Mouse (Mus musculus): ENCODE data around the gene Kansl1. TPM values are rescaled to one million over a fixed set of nuclear protein-coding genes. Genes with fewer than 3 reads are reported as not detected.

Kansl1 gene
- polyA plus RNA-seq, 1 experiment = not detected

DNA sequence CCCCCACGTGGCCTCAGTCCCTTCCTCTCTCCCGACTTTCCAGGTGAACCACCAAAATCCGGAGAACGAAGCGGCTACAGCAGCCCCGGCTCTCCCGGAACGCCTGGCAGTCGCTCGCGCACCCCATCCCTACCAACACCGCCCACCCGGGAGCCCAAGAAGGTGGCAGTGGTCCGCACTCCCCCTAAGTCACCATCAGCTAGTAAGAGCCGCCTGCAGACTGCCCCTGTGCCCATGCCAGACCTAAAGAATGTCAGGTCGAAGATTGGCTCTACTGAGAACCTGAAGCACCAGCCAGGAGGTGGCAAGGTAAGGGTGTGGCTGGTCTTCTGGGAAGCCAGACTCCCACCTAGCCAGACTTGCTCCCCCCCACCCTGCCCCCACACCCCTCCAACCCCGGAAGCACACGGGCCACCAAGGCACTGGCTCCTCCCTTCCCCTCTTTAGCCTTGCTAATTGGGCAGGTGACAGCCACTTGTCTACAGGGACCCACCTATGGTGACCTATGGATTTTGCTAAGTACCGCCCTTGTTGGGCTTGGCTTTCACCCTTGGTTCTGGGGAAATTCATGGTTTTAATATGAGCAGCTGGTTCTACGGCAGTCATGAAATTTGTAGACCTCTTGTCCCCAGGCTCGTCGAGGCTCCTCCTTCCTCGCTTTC is 158.3 kb downstream of the Kansl1 start:
- 39% methylated on average over 23 of the region's 23 CpGs for WGBS
- Histone ChIP-seq H3K4me3 (ENCODE audit: insufficient read depth, low read depth, low read length) (no peak overlapping the region), H3K4me1 (ENCODE audit: control insufficient read depth, insufficient read depth, low read length) (no peaks in the 10 kb centered on the region), H3K27ac (ENCODE audit: insufficient read depth, low read depth, low read length) (no peak overlapping the region)
- no peak for TF ChIP-seq POLR2A (IDR thresholded peaks at IDR 0.05; ENCODE audit: insufficient read depth, low read depth, low read length)
- no peak for TF ChIP-seq CTCF (IDR thresholded peaks at IDR 0.05; ENCODE audit: insufficient read depth, low read depth, low read length)

DNA sequence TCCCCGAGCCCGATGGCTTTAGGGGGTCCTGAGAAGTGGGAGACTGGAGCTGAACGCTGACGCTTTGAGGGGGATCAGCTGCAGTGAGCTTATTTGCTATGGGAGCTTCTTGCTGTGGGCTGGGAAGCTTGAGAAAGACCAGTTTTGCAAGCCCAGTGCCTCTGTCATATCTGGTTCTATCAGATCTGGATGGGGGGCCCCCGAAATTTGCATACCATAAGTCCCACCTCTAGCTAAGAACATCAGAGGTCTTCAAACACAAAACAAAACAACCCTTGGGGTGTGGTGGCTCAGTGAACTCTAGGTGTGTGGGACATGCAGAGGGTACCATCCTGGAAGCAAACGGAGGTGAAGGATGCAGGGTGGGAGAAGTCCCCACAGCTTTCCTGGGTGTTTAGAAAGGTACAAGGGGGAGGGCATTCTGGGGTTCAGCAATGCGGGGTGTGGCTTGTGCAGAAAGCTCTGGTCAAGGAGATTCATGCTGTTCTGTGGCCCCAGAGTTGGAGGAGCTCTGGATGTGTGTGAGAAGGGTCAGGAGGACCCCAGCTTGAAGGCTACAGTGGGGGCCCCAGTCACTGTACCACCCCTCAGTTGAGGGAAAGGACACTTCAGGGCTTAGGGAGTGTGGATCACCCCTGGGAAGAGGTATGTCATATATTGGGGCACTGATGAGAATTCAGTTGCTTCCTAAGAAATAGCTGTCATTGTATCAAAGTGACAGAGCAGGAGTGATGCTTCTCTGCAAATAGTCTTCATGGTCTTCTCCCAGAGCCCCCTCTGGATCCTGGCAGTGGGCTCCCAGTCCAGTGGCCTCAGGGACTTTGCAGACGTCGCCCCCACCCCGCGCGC is 159.1 kb downstream of the Kansl1 start:
- H3K4me1 ChIP-seq (ENCODE audit: control insufficient read depth, insufficient read depth, low read length) = no peaks in the 10 kb centered on the region
- H3K27ac ChIP-seq (ENCODE audit: insufficient read depth, low read depth, low read length) = no peak overlapping the region
- no peak for TF ChIP-seq POLR2A (IDR thresholded peaks at IDR 0.05; ENCODE audit: insufficient read depth, low read depth, low read length)
- no peak for TF ChIP-seq CTCF (IDR thresholded peaks at IDR 0.05; ENCODE audit: insufficient read depth, low read depth, low read length)
- WGBS = 57% methylated on average over 12 of the region's 12 CpGs
- no peak overlapping the region for H3K4me3 ChIP-seq (ENCODE audit: insufficient read depth, low read depth, low read length)

DNA sequence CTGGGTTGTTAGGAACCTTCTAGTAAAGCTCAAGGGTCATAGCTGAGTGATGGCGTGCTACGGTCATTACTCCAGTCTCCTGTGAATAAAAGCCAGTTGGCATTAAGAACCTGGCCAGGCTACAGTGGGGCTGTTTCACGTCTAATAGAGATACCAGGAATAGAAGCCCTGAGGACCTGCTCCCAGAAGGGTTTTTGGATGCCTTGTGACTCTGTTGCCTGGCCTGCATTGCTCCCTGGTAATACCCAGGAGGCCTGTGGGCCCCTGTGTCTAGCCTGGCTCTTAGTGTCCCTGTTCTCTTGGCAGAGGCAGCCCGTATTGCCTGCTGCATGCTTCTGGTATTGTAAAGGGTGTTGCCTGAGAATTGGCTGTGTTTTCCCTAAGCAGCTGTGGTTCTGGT is 161.5 kb downstream of the Kansl1 start:
- peaks cover 4% of the 10 kb centered on the region for H3K4me1 ChIP-seq (ENCODE audit: control insufficient read depth, insufficient read depth, low read length)
- WGBS = 51% methylated on average over 4 of the region's 4 CpGs

DNA sequence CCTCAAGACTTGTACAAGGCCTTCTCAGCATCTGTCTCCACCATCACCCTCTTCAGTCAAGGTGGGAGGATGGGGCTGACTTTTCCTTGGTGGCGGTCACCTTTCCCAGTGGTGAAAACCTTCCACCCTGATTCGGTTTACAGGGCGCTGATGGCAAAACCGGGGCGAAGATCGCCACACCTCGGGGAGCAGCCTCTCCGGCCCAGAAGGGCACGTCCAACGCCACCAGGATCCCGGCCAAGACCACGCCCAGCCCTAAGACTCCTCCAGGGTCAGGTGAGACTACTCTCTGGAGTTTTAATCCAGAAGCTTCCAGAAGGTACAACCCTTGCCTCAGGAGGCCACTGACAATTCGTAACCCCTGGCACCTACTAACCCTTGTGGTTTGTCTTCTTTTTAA is 162.2 kb downstream of the Kansl1 start:
- TF ChIP-seq POLR2A (IDR thresholded peaks at IDR 0.05; ENCODE audit: insufficient read depth, low read depth, low read length) (no peak), CTCF (IDR thresholded peaks at IDR 0.05; ENCODE audit: insufficient read depth, low read depth, low read length) (no peak)
- WGBS = 93% methylated on average over 13 of the region's 13 CpGs

More for the DNA sequence above, 161.5 kb downstream of the Kansl1 start:
- Histone ChIP-seq H3K27ac (ENCODE audit: insufficient read depth, low read depth, low read length) (no peak overlapping the region), H3K4me3 (ENCODE audit: insufficient read depth, low read depth, low read length) (no peak overlapping the region)
- TF ChIP-seq POLR2A (IDR thresholded peaks at IDR 0.05; ENCODE audit: insufficient read depth, low read depth, low read length) = no peak
- no peak for TF ChIP-seq CTCF (IDR thresholded peaks at IDR 0.05; ENCODE audit: insufficient read depth, low read depth, low read length)

DNA sequence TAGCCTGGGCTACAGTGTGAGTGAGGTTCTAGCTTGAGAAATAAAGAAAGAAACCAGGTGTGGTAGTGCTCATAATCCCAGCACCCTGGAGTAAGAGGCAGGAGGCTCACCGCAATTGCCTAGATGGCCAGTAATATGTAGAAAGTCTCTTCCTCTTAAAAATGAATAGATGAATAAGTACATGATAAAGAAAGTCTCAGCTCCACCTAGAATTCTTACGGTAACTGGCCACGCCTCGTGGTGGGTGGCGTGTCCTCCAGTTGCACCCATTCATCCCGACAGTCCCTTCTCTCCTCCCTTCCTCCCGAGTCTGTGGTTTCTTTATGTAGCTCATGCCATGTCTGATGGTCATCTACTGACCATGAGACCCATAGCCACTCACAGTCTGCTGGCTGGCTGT is 162.9 kb downstream of the Kansl1 start:
- Histone ChIP-seq H3K27ac (ENCODE audit: insufficient read depth, low read depth, low read length) (no peak overlapping the region), H3K4me1 (ENCODE audit: control insufficient read depth, insufficient read depth, low read length) (peaks cover 14% of the 10 kb centered on the region), H3K4me3 (ENCODE audit: insufficient read depth, low read depth, low read length) (no peak overlapping the region)
- WGBS = 86% methylated on average over 7 of the region's 7 CpGs
- TF ChIP-seq POLR2A (IDR thresholded peaks at IDR 0.05; ENCODE audit: insufficient read depth, low read depth, low read length) (no peak), CTCF (IDR thresholded peaks at IDR 0.05; ENCODE audit: insufficient read depth, low read depth, low read length) (no peak)

More for the DNA sequence above, 162.2 kb downstream of the Kansl1 start:
- Histone ChIP-seq H3K27ac (ENCODE audit: insufficient read depth, low read depth, low read length) (no peak overlapping the region), H3K4me1 (ENCODE audit: control insufficient read depth, insufficient read depth, low read length) (peaks cover 11% of the 10 kb centered on the region), H3K4me3 (ENCODE audit: insufficient read depth, low read depth, low read length) (no peak overlapping the region)

DNA sequence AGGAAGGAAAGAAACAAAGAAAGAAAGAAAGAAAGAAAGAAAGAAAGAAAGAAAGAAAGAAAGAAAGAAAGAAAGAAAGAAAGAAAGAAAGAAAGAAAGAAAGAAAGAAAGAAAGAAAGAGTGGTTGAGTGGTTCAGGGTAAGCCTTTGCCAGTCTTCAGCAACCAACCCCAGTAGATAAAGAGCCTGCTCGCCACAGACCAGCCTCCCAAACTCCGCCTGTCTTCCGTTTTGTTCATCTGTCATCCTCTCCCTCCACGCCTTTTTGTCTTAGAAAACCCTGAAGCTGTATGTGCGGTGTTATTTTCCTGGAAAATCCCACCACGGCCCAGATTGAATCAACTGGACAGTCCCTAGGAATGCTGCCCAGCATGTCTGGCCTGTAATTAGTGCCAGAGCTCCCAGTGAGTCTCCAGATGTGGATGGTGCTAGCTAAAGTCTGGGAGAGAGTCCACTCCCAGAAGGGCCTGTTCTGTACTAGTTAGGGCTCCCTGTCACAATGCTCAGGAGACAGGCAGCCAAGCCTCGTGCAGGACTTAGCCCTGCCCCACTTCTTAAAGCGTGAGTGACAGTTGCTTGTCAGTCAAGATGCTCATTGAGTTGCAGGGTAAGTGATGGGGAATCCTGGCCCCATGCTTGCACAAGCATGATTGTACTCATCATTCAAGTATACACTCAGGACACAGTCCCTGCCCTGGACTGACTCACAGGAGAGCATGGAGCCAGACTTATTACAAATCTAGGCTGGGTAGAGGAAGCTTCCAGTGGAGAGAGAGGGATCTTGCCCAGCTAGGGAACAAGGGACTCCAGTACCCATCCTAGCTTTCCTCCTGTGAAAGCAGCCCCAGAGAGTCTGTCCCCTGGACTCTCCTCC is 165.3 kb downstream of the Kansl1 start:
- Histone ChIP-seq H3K4me3 (ENCODE audit: insufficient read depth, low read depth, low read length) (no peak overlapping the region), H3K27ac (ENCODE audit: insufficient read depth, low read depth, low read length) (no peak overlapping the region), H3K4me1 (ENCODE audit: control insufficient read depth, insufficient read depth, low read length) (peaks cover 14% of the 10 kb centered on the region)
- TF ChIP-seq POLR2A (IDR thresholded peaks at IDR 0.05; ENCODE audit: insufficient read depth, low read depth, low read length) (no peak), CTCF (IDR thresholded peaks at IDR 0.05; ENCODE audit: insufficient read depth, low read depth, low read length) (no peak)
- WGBS = 46% methylated on average over 8 of the region's 8 CpGs

DNA sequence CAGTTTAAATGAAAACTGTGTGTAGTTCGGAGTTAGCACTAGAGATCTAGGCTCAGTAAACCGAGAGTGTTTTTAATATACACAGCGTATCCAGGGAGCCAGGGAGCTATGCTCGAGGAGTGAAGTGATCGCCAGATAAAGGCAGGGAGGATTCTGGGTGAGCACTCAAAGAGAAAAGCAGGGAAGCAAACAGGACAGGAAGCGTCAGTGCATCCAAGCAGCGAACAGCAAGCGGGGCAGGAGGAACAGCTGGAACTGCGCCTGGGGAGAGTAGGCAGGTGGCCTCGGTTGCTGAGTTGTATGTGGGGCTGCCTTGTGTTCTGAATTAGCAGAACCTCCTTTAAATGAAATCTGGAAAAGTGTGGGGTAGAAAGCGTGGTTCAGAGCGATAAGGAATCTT is 166.0 kb downstream of the Kansl1 start:
- no peak overlapping the region for H3K4me3 ChIP-seq (ENCODE audit: insufficient read depth, low read depth, low read length)
- H3K27ac ChIP-seq (ENCODE audit: insufficient read depth, low read depth, low read length) = no peak overlapping the region
- TF ChIP-seq CTCF (IDR thresholded peaks at IDR 0.05; ENCODE audit: insufficient read depth, low read depth, low read length) (no peak), POLR2A (IDR thresholded peaks at IDR 0.05; ENCODE audit: insufficient read depth, low read depth, low read length) (no peak)
- H3K4me1 ChIP-seq (ENCODE audit: control insufficient read depth, insufficient read depth, low read length) = peaks cover 14% of the 10 kb centered on the region
- WGBS = 23% methylated on average over 12 of the region's 12 CpGs

DNA sequence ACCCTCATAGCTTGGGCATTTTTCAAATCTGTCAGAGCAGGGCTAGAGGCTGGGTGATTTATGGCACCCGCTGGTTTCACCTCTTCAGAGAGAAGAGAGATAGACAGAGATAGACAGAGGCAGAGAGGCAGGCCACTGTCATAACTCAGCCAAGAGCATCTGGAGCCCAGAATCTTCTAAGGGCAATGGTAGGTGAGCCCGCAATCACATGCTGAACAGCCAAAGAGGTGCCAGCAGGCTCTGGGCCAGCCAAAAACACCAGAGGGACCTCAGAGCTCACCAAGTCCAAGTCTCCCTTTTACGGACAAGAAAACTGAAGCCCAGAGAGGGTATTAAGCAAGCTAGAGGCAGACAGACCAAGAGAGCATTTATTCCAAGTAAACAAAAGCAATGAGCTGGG is 171.0 kb downstream of the Kansl1 start:
- Histone ChIP-seq H3K4me3 (ENCODE audit: insufficient read depth, low read depth, low read length) (no peak overlapping the region), H3K27ac (ENCODE audit: insufficient read depth, low read depth, low read length) (no peak overlapping the region), H3K4me1 (ENCODE audit: control insufficient read depth, insufficient read depth, low read length) (peaks cover 17% of the 10 kb centered on the region)
- TF ChIP-seq POLR2A (IDR thresholded peaks at IDR 0.05; ENCODE audit: insufficient read depth, low read depth, low read length) (no peak), CTCF (IDR thresholded peaks at IDR 0.05; ENCODE audit: insufficient read depth, low read depth, low read length) (no peak)
- 77% methylated on average over 3 of the region's 3 CpGs for WGBS
